Mouse (Mus musculus) regulatory T cell (primary cell): ENCODE measurements around the gene Fam172a.

Source experiments
- in situ Hi-C: fragments of 300-600 bp; cut with MboI, MseI; formaldehyde crosslinking; loops from one replicate; pipeline ENCODE4 v1.15.1; 2025; ENCODE audit warnings: high pct_unique_total_duplicates

Fam172a gene

GRCm38 (mm10) chr13:78177381-78177950, 475.6 kb downstream of the Fam172a start:
- in situ Hi-C loops: loop anchor here (10.0 kb wide), 1 partner anchor 1133 kb away; no protein-coding TSS in a partner anchor

- in situ Hi-C loops: loop anchor here (10.0 kb wide), 1 partner anchor 1133 kb away; no protein-coding TSS in a partner anchor
These were observed 476.2 kb downstream of the Fam172a start for GRCm38 (mm10) chr13:78178021-78178420.

GRCm38 (mm10) chr13:78178771-78179170, 476.9 kb downstream of the Fam172a start:
- in situ Hi-C loops: loop anchor here (10.0 kb wide), 1 partner anchor 1134 kb away; no protein-coding TSS in a partner anchor

DNA sequence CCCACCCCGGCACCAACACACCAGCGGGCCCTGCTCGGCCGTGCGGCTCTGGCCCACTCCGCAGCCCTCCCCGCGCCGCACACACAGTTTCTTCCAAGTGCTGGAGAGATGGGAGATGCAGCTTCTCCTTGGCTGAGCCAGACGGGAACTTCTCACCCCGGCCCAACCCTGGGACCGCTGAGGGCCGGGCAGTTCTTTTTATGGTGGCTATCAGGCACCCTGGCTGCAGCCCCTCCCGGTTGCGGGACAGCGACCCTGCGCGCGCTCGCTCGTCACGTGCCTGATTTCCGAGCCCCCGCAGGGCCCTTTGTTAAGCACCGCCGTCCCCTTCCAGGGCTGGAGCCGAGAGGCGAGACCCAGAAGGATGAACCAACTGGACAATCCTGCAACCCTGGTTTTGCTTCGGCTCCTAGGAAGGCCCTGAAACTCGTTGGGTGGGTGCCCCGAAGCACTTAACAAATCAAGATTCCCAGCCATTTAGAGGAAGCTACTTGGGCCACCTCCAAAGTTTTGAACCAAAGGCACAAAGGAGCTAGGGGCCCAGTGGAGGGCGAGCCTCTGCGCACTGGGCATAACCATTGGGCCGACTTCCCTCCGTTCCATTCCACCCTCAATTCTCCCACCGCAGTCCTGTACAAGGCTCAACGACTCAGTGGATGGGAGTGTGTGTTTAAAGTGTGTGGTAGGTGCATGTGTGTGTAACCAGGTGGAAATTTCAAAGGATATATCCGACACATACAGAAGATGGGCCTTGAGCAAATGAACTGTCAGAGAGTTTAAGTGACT, 477.7 kb downstream of the Fam172a start:
- in situ Hi-C loops: loop anchor here (10.0 kb wide), 2 partner anchors 1135 to 1215 kb away; no protein-coding TSS in a partner anchor

GRCm38 (mm10) chr13:78180261-78180660, 478.4 kb downstream of the Fam172a start:
- in situ Hi-C loops: loop anchor here (10.0 kb wide), 1 partner anchor 1215 kb away; no protein-coding TSS in a partner anchor

- in situ Hi-C loops: loop anchor here (10.0 kb wide), 1 partner anchor 1216 kb away; no protein-coding TSS in a partner anchor
These were observed 479.5 kb downstream of the Fam172a start for GRCm38 (mm10) chr13:78181071-78181929.

DNA sequence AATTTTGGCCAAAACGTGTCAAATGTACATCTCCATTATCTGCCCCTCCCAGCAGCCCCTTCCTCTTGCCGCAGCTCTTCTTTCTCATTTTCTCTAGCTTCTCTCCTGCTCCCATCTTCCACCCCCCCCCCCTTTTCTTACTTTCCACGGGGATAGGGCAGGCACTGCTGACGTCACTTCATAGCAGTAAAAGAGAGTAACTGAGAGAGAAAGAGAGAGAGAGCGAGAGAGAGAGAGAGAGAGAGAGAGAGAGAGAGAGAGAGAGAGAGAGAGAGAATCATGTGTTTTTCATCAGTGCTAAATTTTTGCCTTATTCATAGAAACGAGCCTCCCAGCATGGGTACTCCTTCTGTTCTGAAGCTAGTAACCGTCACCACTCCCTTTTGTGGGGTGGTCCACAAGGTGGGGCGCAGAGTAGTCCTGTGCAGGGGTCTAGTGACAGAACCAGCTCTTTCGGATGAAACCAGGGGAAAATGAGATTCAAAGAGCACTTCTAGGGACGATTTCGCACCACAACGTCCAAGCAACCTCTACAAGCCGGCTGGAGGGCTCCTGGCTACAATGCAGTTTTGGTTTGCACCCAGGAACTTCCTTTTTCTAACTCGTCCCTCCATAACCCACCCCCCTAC, 480.2 kb downstream of the Fam172a start:
- in situ Hi-C loops: loop anchor here (10.0 kb wide), 1 partner anchor 1217 kb away; no protein-coding TSS in a partner anchor

GRCm38 (mm10) chr13:78183004-78183403, 481.2 kb downstream of the Fam172a start:
- in situ Hi-C loops: loop anchor here (10.0 kb wide), 1 partner anchor 1218 kb away; no protein-coding TSS in a partner anchor

- in situ Hi-C loops: loop anchor here (10.0 kb wide), 1 partner anchor 1219 kb away; no protein-coding TSS in a partner anchor
These were observed 482.2 kb downstream of the Fam172a start for GRCm38 (mm10) chr13:78183986-78184385.

DNA sequence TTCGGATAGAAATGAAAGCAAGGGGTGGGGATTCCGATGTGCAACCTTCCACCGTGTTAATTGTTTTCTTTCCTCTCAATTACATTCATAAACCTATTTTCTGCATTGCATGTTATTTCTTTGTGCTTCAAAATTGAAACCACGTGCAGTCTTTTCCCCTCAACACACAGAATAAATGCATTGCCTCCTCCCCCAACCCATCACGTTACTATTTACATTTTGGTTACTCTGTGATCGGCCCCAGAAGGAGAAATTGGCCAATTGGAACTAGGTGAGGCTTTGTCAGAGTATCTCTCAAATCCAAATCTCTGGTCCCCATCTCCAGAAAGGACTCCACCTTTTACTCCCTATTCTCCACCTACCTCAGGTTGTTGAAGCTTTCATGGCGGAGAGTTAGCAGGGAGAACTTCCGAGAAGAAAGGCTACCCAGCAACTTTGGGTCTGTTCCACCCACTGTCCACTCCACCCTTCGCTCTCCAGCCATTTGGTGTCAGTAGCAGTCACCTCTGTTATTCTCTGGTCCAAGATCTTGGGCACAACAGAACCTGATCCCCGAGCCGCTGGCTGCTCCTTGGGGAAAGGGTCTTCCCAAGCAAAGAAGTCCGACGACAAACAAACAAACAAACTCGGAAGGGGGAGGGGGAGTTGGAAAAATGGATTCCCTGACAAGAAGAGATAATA, 483.1 kb downstream of the Fam172a start:
- in situ Hi-C loops: loop anchor here (10.0 kb wide), 1 partner anchor 1220 kb away; no protein-coding TSS in a partner anchor

DNA sequence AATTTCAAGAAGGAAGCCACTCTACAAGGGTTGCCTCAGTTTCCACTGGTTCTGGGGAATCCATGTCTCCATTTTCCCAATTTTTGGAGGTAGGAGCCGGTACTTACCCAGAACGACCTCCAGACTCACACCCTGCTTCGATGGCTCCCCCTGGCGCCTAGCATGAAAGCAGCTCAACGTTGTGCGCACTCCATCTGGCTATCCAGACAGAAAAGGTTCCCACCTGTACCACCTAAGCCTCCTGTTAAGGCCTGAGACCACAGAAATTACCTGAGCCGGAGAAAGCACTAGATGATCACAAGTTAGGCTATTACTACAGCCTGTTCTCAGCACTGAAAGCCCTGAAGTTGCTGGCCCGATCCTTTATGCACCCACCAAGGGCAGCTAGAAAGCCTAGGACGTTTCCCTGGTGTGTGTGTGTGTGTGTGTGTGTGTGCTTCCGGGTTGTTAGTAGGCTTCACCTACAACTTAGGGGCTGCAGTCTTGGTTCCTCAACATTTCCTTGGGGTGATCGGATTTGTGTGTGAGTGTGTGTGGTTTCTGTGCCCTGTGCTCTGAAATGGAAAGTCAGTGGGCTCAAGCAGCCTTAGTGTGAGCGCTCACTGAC, 484.6 kb downstream of the Fam172a start:
- in situ Hi-C loops: loop anchor here (10.0 kb wide), 1 partner anchor 1222 kb away; no protein-coding TSS in a partner anchor

- in situ Hi-C loops: loop anchor here (10.0 kb wide), 1 partner anchor 1223 kb away; no protein-coding TSS in a partner anchor
These were observed 486.0 kb downstream of the Fam172a start for GRCm38 (mm10) chr13:78187833-78188232.

- in situ Hi-C loops: loop anchor here (10.0 kb wide), 1 partner anchor 1225 kb away; no protein-coding TSS in a partner anchor
These were observed 487.8 kb downstream of the Fam172a start for GRCm38 (mm10) chr13:78189586-78189985.

DNA sequence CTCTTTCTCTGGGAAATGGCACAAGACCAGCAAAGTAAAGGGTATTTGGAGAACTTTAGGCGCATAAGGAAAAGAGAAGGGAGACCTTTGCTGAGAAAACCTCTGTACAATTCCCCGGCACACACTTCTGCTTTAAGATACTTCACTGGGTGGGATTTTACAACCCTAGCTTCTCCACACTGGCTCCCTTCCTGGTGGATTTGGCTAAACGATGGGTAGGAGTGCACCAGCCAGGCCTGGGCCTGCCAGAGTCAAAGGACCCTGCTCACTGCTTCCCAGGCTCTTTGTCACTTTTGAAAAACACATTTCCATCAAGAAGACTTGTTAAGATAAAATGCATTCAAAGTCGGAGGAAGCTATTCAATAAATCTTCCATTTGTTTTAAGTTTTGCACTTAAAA, 491.4 kb downstream of the Fam172a start:
- in situ Hi-C loops: no loop called here

- in situ Hi-C loops: no loop called here
These were observed 492.5 kb downstream of the Fam172a start for GRCm38 (mm10) chr13:78194135-78194849.

GRCm38 (mm10) chr13:78194850-78195600, 493.2 kb downstream of the Fam172a start:
- in situ Hi-C loops: no loop called here

GRCm38 (mm10) chr13:78195601-78196115, 493.8 kb downstream of the Fam172a start:
- in situ Hi-C loops: no loop called here

- in situ Hi-C loops: no loop called here
These were observed 494.5 kb downstream of the Fam172a start for GRCm38 (mm10) chr13:78196236-78196796.
